Mouse (Mus musculus) left cerebral cortex, postnatal 14 days (tissue): Measurements from ENCODE around the gene Galnt4. TPM values are rescaled to one million over a fixed set of nuclear protein-coding genes. Genes with fewer than 3 reads are reported as not detected.

Source experiments
- DNase-seq, 2 experiments: peaks; one replicate each; pipeline ENCODE4 v3.0.0; 2021 to 2022; ENCODE audit warnings: low spot score in 2 of 2, mixed read lengths in 1 of 2
- intact Hi-C: fragments of 180-260 bp; cut with DNase I; formaldehyde crosslinking; loops from one replicate; pipeline ENCODE4 v1.15.1; 2025
- long read RNA-seq, 2 experiments: library from polyadenylated mRNA; stranded (forward); transcript quantifications; one replicate each; pipeline ENCODE4 v2.0.0; 2021
- total RNA-seq, 2 experiments: library from RNA; stranded (reverse); gene quantifications; 2 replicates each; pipeline ENCODE4 v1.2.3; 2021

The Galnt4 gene
- 1 to 10 TPM; 2.9 to 3.7 TPM for total RNA-seq
- long read RNA-seq, experiment 1, full-length matches to known transcripts, result 5 of 5 reads
- long read RNA-seq, experiment 1, partial matches to known transcripts, result 0 of 5 reads
- long read RNA-seq, experiment 1, other reads (novel, unspliced or antisense), result 0 of 5 reads
- long read RNA-seq, experiment 2, full-length matches to known transcripts, result 4 of 4 reads
- long read RNA-seq, experiment 2, partial matches to known transcripts, result 0 of 4 reads
- long read RNA-seq, experiment 2, other reads (novel, unspliced or antisense), result 0 of 4 reads

- intact Hi-C loops, result loop anchor here (5.0 kb wide), 2 partner anchors 54 to 509 kb away; no protein-coding TSS in a partner anchor
- peak; percentile 43 to 63 for DNase-seq
Observed at GRCm38 (mm10) chr10:99107964-99108363, at the start of gene Galnt4. Gene Galnt4, plus strand, starts transcription at chr10:99108159.

GRCm38 (mm10) chr10:99060588-99060987, 47.4 kb upstream of the Galnt4 start:
- no peak for DNase-seq
- intact Hi-C loops, result no loop called here

GRCm38 (mm10) chr10:99061418-99061817, 46.5 kb upstream of the Galnt4 start:
- DNase-seq, result no peak
- intact Hi-C loops, result no loop called here

- DNase-seq, result no peak
- intact Hi-C loops, result no loop called here
Observed at GRCm38 (mm10) chr10:99062546-99062945, 45.4 kb upstream of the Galnt4 start.

- intact Hi-C loops, result loop anchor here (5.0 kb wide), 1 partner anchor 164 kb away; the partner anchor contains the start of gene Atp2b1
- peak in 1 of 2 experiments; percentile 51 for DNase-seq
Observed at GRCm38 (mm10) chr10:99076113-99076895, 31.7 kb upstream of the Galnt4 start.

GRCm38 (mm10) chr10:99078621-99079020, 29.3 kb upstream of the Galnt4 start:
- intact Hi-C loops, result loop anchor here (5.0 kb wide), 1 partner anchor 166 kb away; the partner anchor contains the start of gene Atp2b1
- no peak for DNase-seq

GRCm38 (mm10) chr10:99081569-99081990, 26.4 kb upstream of the Galnt4 start:
- intact Hi-C loops, result loop anchor here (5.0 to 10.0 kb wide), 2 partner anchors 49 to 1237 kb away; no protein-coding TSS in a partner anchor

GRCm38 (mm10) chr10:99083431-99084003, 24.4 kb upstream of the Galnt4 start:
- DNase-seq, result no peak
- intact Hi-C loops, result loop anchor here (2.0 to 10.0 kb wide), 3 partner anchors 51 to 1239 kb away; no protein-coding TSS in a partner anchor

More at GRCm38 (mm10) chr10:99081569-99081990, 26.4 kb upstream of the Galnt4 start:
- DNase-seq, result peak; percentile 53 to 83

- intact Hi-C loops, result loop anchor here (2.0 to 10.0 kb wide), 4 partner anchors 52 to 1372 kb away; no protein-coding TSS in a partner anchor
- peak; percentile 86 to 94 for DNase-seq
Observed at GRCm38 (mm10) chr10:99084397-99085239, 23.3 kb upstream of the Galnt4 start.

- intact Hi-C loops, result loop anchor here (2.0 to 10.0 kb wide), 3 partner anchors 590 to 1373 kb away; no protein-coding TSS in a partner anchor
- DNase-seq, result no peak
Observed at GRCm38 (mm10) chr10:99085240-99085587, 22.7 kb upstream of the Galnt4 start.

- DNase-seq, result no peak
- intact Hi-C loops, result loop anchor here (5.0 to 10.0 kb wide), 2 partner anchors 1241 to 1374 kb away; no protein-coding TSS in a partner anchor
Observed at GRCm38 (mm10) chr10:99086029-99086428, 21.9 kb upstream of the Galnt4 start.

GRCm38 (mm10) chr10:99089906-99090305, 18.1 kb upstream of the Galnt4 start:
- no peak for DNase-seq
- intact Hi-C loops, result loop anchor here (5.0 to 10.0 kb wide), 2 partner anchors 1245 to 1378 kb away; no protein-coding TSS in a partner anchor

- intact Hi-C loops, result no loop called here
- DNase-seq, result no peak
Observed at GRCm38 (mm10) chr10:99093364-99093763, 14.6 kb upstream of the Galnt4 start.

- intact Hi-C loops, result no loop called here
- no peak for DNase-seq
Observed at GRCm38 (mm10) chr10:99095114-99095513, 12.8 kb upstream of the Galnt4 start.

GRCm38 (mm10) chr10:99097374-99097773, 10.6 kb upstream of the Galnt4 start:
- intact Hi-C loops, result no loop called here
- DNase-seq, result peak; percentile 60 to 66

- intact Hi-C loops, result loop anchor here (5.0 kb wide), 2 partner anchors 57 to 512 kb away; no protein-coding TSS in a partner anchor
- DNase-seq, result no peak
Observed at GRCm38 (mm10) chr10:99105522-99105921, 2.4 kb upstream of the Galnt4 start.

GRCm38 (mm10) chr10:99106311-99106702, 1.7 kb upstream of the Galnt4 start:
- intact Hi-C loops, result loop anchor here (5.0 kb wide), 2 partner anchors 56 to 511 kb away; no protein-coding TSS in a partner anchor
- no peak for DNase-seq
